Mouse (Mus musculus) thymus, adult 2 months (tissue): Measurements from ENCODE around the gene Cop1. TPM values are rescaled to one million over a fixed set of nuclear protein-coding genes. Genes with fewer than 3 reads are reported as not detected.
"Not testable (repeated sequence)": the region's sequence is repeated elsewhere in the genome, so short reads cannot be mapped to it uniquely, and the experiment has no call there.

Experiments
- DNase-seq: peaks from one replicate; pipeline ENCODE4 v3.0.0; 2021
- H3K27ac ChIP-seq: fragments of 200-500 bp; 2 replicates; pipeline ENCODE4 v1.5.1; 2012; ENCODE audit warnings: low read length, control low read depth; ENCODE audit not compliant: control insufficient read depth, insufficient read depth
- H3K27me3 ChIP-seq: fragments of 200-500 bp; 2 replicates; pipeline ENCODE4 v1.6.1; 2012; ENCODE audit warnings: mild to moderate bottlenecking, low read length, moderate library complexity, mixed read lengths; ENCODE audit not compliant: control insufficient read depth, insufficient read depth
- H3K36me3 ChIP-seq: fragments of 200-500 bp; 2 replicates; pipeline ENCODE4 v1.6.1; 2012; ENCODE audit warnings: mild to moderate bottlenecking, low read length, moderate library complexity; ENCODE audit not compliant: control insufficient read depth, insufficient read depth
- H3K4me1 ChIP-seq: fragments of 200-500 bp; replicated peaks from 2 replicates; pipeline ENCODE4 v1.6.1; 2012; ENCODE audit warnings: low read length; ENCODE audit not compliant: control insufficient read depth, insufficient read depth
- H3K4me3 ChIP-seq: fragments of 200-500 bp; 2 replicates; pipeline ENCODE4 v1.5.1; 2012; ENCODE audit warnings: mild to moderate bottlenecking, low read length, control low read depth, moderate library complexity; ENCODE audit not compliant: control insufficient read depth, insufficient read depth
- CTCF ChIP-seq: fragments of 200-500 bp; IDR thresholded peaks from 2 replicates; pipeline ENCODE4 v1.5.1; 2012; ENCODE audit warnings: mild to moderate bottlenecking, control low read depth, low read length, moderate library complexity, borderline replicate concordance; ENCODE audit not compliant: control insufficient read depth, poor library complexity, insufficient read depth; ENCODE audit errors: extremely low read depth
- POLR2A ChIP-seq: fragments of 200-500 bp; IDR thresholded peaks from 2 replicates; pipeline ENCODE4 v1.6.1; 2012; ENCODE audit warnings: mild to moderate bottlenecking, low read length, control low read depth, moderate library complexity; ENCODE audit not compliant: control insufficient read depth, poor library complexity, insufficient read depth; ENCODE audit errors: extremely low read depth
- WGBS: fragments of 180-500 bp; shearing (Covaris S2); methylation state at CpG from one replicate; pipeline ENCODE4 v1.1.7; 2018; 5-methylcytosine and 5-hydroxymethylcytosine counted together
- polyA plus RNA-seq: library from polyadenylated mRNA; depleted of rRNA; stranded (reverse); fragments of >200 nt; gene quantifications from 2 replicates; pipeline ENCODE4 v1.2.3, GENCODE M21; 2012

Gene Cop1
- polyA plus RNA-seq, 1 experiment: 58.6 TPM

DNA sequence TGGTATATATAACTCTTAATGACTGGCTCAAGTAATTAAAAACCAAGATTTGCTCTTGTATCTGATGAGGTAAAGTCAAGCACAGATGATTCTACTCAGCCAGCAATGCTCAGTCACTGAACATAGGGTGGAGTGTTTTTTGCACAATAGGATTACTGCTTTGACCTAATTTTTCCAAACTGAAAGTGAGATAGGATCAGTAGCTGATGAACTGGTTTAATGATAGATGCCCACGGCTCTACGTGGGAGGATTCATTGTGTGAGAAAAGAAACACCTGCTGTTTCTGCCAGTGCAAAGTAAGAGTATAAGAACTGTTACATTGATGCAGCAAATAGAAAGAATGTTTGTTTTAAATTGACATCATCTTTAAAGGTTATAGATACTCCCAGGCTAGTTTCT, 10.1 kb upstream of the Cop1 start:
- Histone ChIP-seq H3K36me3 (no peaks in the 10 kb centered on the region), H3K4me3 (no peak overlapping the region), H3K27me3 (no peaks in the 10 kb centered on the region), H3K4me1 (no peaks in the 10 kb centered on the region), H3K27ac (no peak overlapping the region)
- no peak for DNase-seq
- WGBS: 93% methylated on average over 2 of the region's 2 CpGs
- TF ChIP-seq CTCF: no peak
- TF ChIP-seq POLR2A: no peak

DNA sequence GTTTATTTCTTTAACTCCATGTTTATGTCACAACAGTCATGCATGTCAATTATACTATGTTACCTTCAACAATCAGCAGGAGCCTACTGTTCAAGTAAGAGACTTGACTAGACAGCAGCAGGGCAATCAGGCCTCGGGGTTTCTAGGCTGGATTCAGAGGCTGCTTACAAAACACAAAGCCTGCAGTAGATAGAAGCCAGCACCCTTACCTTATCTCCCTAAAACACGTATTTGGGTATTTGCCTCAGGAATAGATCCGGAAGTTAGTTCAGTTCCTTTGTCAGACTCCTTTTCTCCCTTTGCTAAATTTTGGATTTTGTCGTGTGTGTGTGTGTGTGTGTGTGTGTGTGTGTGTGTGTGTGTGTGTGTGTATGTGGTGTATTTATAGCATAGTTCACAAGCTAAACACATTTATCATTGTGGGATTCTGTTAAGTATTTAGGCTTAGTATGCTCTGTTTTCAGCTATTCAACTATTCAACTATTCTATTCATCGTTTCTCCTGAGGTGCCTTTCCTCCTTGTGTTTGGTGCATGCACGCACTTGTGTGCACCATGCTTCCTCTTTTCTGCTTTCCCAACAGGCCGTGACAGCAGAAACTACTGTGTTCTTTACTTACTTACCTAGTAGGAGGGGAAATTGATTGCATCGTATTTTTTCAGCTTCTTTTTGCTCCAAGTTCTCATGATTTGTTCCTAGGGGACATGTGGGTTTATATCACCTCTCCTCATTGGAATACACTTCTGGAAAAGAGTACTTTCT, 6.9 kb upstream of the Cop1 start:
- Histone ChIP-seq H3K27me3 (no peaks in the 10 kb centered on the region), H3K36me3 (no peaks in the 10 kb centered on the region), H3K4me3 (no peak overlapping the region), H3K27ac (no peak overlapping the region), H3K4me1 (no peaks in the 10 kb centered on the region)
- DNase-seq: no peak
- 44% methylated on average over 8 of the region's 8 CpGs for WGBS
- TF ChIP-seq POLR2A (no peak), CTCF (no peak)

DNA sequence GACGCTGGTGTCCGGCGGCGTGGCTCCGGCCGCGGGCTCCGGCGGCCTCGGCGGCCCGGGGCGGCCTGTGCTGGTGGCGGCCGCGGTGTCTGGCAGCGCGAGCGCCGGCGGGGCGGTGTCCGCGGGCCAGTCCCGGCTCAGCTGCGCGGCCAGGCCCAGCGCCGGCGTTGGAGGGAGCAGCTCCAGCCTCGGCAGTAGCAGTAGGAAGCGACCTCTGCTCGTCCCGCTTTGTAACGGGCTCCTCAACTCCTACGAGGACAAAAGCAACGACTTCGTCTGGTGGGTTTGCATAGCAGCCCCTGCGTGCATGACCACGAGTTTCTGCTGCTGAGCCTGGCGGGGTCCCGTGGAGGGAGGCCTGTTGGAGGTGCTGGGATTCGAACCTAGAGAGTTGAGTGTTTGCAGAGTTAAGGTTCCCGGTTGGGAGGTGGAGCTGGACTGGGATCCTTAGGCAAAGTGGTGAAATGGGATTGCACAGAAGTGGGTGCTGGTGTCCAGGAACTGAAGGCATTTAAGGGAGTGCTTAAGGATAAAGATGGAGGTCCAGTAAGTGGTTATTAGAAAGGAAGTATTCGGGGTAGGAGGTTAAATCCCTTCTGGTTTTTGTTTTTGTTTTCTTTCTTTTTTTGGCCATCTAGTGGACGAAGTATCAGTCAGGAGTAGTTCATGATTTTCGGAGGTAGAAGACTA, 597 bp downstream of the Cop1 start:
- DNase-seq: peak; percentile 42
- H3K27me3 ChIP-seq, H3K27ac ChIP-seq, H3K36me3 ChIP-seq, H3K4me1 ChIP-seq: not testable (repeated sequence)
- WGBS: under 1% methylated on average over 29 of the region's 47 CpGs
- H3K4me3 ChIP-seq: peak overlapping the region; percentile 70

DNA sequence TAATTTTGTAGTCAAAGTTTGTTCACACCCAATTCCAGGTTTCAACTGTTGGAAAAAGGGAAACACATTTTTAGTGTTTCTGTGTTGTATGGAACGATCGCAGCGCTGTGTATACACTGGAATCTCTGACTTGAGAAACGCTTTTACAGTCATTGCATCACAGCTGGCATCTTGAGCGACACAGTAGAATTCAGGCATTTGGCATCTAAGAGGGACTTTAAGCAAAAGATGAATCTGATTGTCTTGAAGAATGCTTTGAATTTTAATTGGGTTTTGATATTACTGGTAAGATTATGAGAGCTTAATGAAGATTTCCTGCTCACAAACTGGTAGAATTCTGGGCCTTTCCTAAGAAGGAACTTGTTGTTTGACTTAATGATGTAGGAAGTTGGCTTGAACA, 1.3 kb downstream of the Cop1 start:
- TF ChIP-seq POLR2A: no peak
- DNase-seq: no peak
- H3K36me3 ChIP-seq: no peaks in the 10 kb centered on the region
- WGBS: 19% methylated on average over 5 of the region's 5 CpGs
- no peaks in the 10 kb centered on the region for H3K27me3 ChIP-seq
- peaks cover 6% of the 10 kb centered on the region for H3K4me1 ChIP-seq
- H3K27ac ChIP-seq: no peak overlapping the region
- no peak overlapping the region for H3K4me3 ChIP-seq

DNA sequence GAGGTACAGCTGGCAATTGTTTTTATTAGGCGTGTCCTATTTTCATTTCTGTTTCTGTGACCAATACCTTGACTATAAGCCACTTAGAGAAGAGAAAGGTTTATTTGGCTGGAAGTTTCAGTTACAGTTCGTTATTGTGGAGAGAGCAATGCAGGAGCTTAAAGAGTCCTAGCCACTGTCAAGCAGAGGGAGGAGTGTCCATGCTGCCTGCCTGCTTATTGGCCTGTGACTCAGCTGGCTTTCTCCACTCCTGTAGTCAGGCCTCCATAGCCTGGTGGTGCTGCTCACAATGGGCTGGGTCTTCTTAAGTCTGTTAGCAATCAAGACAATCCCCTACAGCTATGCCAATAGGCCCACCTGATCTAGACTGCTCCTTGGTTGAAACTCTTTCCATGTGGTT, 2.4 kb downstream of the Cop1 start:
- peaks cover 6% of the 10 kb centered on the region for H3K4me1 ChIP-seq
- no peak overlapping the region for H3K4me3 ChIP-seq
- 85% methylated on average over 2 of the region's 2 CpGs for WGBS

DNA sequence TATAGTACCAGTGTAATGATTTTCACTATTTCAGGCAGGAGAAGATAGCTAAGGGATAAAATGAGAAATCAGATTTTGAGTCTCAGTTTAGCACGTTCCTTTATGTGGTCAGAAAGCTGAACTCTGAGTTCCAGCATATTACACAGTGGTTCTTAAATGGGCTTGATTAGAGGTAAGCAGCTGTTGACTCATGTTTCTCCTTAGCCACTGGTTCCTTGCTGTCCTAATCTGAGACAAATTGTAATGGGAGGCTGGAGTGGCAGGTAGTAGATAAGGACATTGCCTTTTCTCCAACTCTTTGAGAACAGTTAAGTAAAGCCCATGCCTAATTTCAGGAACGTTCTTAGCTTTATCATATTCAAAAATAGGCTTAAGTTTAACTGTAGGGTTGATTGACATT, 3.6 kb downstream of the Cop1 start:
- no peaks in the 10 kb centered on the region for H3K36me3 ChIP-seq
- no peak overlapping the region for H3K4me3 ChIP-seq
- WGBS: 90% methylated on average over 2 of the region's 2 CpGs
- peaks cover 6% of the 10 kb centered on the region for H3K4me1 ChIP-seq
- DNase-seq: no peak
- H3K27ac ChIP-seq: no peak overlapping the region
- TF ChIP-seq CTCF: no peak
- no peak for TF ChIP-seq POLR2A
- H3K27me3 ChIP-seq: no peaks in the 10 kb centered on the region

More for the DNA sequence above, 2.4 kb downstream of the Cop1 start:
- TF ChIP-seq CTCF: no peak
- Histone ChIP-seq H3K36me3 (no peaks in the 10 kb centered on the region), H3K27me3 (no peaks in the 10 kb centered on the region), H3K27ac (no peak overlapping the region)
- no peak for DNase-seq

DNA sequence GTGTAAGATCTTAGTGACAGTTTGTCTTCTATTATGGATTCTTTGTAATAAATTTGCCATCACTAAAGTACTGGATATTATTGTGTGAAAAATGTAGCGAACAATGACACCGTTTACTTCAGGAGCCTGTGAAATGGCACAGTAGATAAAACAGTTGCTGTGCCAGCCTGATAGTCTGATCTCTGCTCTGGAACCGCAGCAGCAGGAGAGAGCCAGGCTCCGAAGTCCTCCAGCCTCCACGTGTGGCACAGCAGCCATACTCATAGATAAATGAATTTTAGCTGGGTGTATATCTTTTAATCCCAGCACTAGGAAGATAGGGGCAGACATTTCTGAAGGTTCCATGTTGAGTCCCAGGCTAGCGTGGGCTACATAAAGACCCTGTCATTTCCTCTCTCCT, 6.0 kb downstream of the Cop1 start:
- Histone ChIP-seq H3K4me3 (no peak overlapping the region), H3K27me3 (no peaks in the 10 kb centered on the region), H3K27ac (no peak overlapping the region), H3K4me1 (peaks cover 3% of the 10 kb centered on the region), H3K36me3 (no peaks in the 10 kb centered on the region; the same call in 1 of the 2 replicates)
- no peak for TF ChIP-seq POLR2A
- TF ChIP-seq CTCF: no peak
- DNase-seq: no peak
- 93% methylated on average over 6 of the region's 6 CpGs for WGBS
